Mouse (Mus musculus): ENCODE measurements around the gene Nt5e.

DNA sequence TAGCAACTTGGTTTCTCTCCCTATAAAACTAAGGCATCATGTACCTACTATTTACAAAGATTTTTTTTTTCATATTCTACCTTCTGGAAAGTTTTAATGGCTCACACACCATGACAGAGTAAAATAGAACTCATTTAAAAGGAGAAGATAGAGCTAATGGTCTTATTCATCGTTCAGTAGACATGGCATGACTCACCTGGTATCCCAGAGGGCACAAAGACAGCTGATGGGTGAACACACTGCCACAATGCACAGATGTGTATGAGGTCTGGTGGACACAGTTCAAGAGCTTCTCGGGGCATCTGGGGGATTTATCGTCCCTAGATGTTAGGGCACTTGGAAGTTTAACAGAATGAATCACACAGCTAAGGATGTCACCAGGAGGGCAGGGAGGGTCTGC, 13.8 kb downstream of the Nt5e start:
- TF ChIP-seq POLR2A (IDR thresholded peaks at IDR 0.05; ENCODE audit: insufficient read length, low read depth), result no peak
- TF ChIP-seq E2F4 (IDR thresholded peaks at IDR 0.05; ENCODE audit: insufficient read depth), result no peak
- TF ChIP-seq TCF3 (IDR thresholded peaks at IDR 0.05; ENCODE audit: insufficient read length, low read depth), result no peak
- TF ChIP-seq TCF12 (IDR thresholded peaks at IDR 0.05; ENCODE audit: insufficient read depth, poor library complexity, severe bottlenecking), result no peak
- no peak for TF ChIP-seq REST (IDR thresholded peaks at IDR 0.05; ENCODE audit: insufficient read depth, insufficient read length)
- TF ChIP-seq CEBPB (IDR thresholded peaks at IDR 0.05; ENCODE audit: insufficient read depth, poor library complexity, severe bottlenecking), result no peak
- TF ChIP-seq POLR2AphosphoS2 (IDR thresholded peaks at IDR 0.05; ENCODE audit: insufficient read length, low read depth), result no peak
